ENCODE assay signal across 32 mouse cellular contexts in the genomic region with DNA sequence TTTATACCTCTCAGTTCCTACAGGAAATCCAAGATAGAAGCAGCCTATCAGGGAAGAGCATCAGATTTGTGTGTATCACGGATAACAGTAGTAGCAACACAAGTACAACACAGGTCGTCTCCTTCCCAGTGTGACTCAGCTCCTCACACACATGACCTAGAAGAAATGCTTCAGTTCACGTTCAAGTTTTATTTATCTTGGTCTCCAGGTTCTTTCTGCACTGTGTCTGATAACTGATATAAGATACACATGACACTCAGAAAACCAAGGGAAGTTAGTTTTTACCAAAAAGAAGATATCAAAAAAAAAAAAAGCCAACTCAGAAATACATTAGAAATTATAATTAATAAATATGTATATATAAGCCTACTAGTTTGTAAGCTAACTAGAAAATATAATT.
"Had no signal": no experiment of that assay in that cellular context is flagged by ENCODE, and none has a peak within 500 bp of the region (broad histone marks: within the 10 kb centered on the region; RNA-seq: fewer than 3 reads in every experiment).

No protein-coding gene starts in this region.

- ATAC-seq: liver, embryonic 12.5 days; liver, postnatal 0 days; lung, postnatal 0 days; midbrain, embryonic 13.5 days; midbrain, embryonic 15.5 days; midbrain, embryonic 16.5 days had no signal

- H3K27me3 ChIP-seq: limb, embryonic 12.5 days; limb, embryonic 13.5 days; limb, embryonic 15.5 days; liver, embryonic 12.5 days; liver, embryonic 13.5 days; liver, embryonic 15.5 days; lung, embryonic 15.5 days; megakaryocyte, embryonic 14.5 days; midbrain, embryonic 12.5 days; midbrain, embryonic 13.5 days; midbrain, embryonic 15.5 days; neural tube, embryonic 12.5 days; neural tube, embryonic 13.5 days had no signal

- H3K4me3 ChIP-seq: limb, embryonic 10.5 days; limb, embryonic 12.5 days; limb, embryonic 13.5 days; limb, embryonic 15.5 days; liver, embryonic 12.5 days; liver, embryonic 13.5 days; liver, embryonic 15.5 days; lung, embryonic 15.5 days; megakaryocyte, embryonic 14.5 days; midbrain, embryonic 10.5 days; midbrain, embryonic 12.5 days; midbrain, embryonic 13.5 days; midbrain, embryonic 15.5 days; myocyte; neural tube, embryonic 12.5 days; neural tube, embryonic 13.5 days had no signal

- H3K4me2 ChIP-seq: limb, embryonic 12.5 days; limb, embryonic 13.5 days; limb, embryonic 15.5 days; liver, embryonic 11.5 days; liver, embryonic 12.5 days; liver, embryonic 13.5 days; liver, embryonic 15.5 days; lung, embryonic 14.5 days; lung, embryonic 15.5 days; midbrain, embryonic 11.5 days; midbrain, embryonic 12.5 days; midbrain, embryonic 13.5 days; midbrain, embryonic 15.5 days; neural tube, embryonic 12.5 days; neural tube, embryonic 13.5 days had no signal

- H3K9me3 ChIP-seq: limb, embryonic 10.5 days; limb, embryonic 12.5 days; limb, embryonic 13.5 days; limb, embryonic 15.5 days; liver, embryonic 12.5 days; liver, embryonic 13.5 days; liver, embryonic 15.5 days; lung, embryonic 15.5 days; megakaryocyte, embryonic 14.5 days; midbrain, embryonic 10.5 days; midbrain, embryonic 12.5 days; midbrain, embryonic 13.5 days; midbrain, embryonic 15.5 days; neural tube, embryonic 12.5 days; neural tube, embryonic 13.5 days had no signal

- DNase-seq: left cerebral cortex, postnatal 4 days; liver; liver, embryonic 13.5 days; liver, postnatal 0 days; lung, adult 18-20 months; lung, adult 2 months; lung, embryonic 14.5 days; lung, postnatal 10 days; lung, postnatal 14 days; lung, postnatal 36 days; lung, postnatal 4 days had no signal

- H3K36me3 ChIP-seq: limb, embryonic 10.5 days; limb, embryonic 12.5 days; limb, embryonic 13.5 days; limb, embryonic 15.5 days; liver, embryonic 12.5 days; liver, embryonic 13.5 days; liver, embryonic 15.5 days; lung, embryonic 15.5 days; midbrain, embryonic 10.5 days; midbrain, embryonic 12.5 days; midbrain, embryonic 13.5 days; midbrain, embryonic 15.5 days; neural tube, embryonic 12.5 days; neural tube, embryonic 13.5 days had no signal

- H3K9ac ChIP-seq: limb, embryonic 12.5 days; limb, embryonic 13.5 days; limb, embryonic 15.5 days; liver, embryonic 12.5 days; liver, embryonic 13.5 days; liver, embryonic 14.5 days; liver, embryonic 15.5 days; liver, postnatal 0 days; lung, embryonic 14.5 days; lung, embryonic 15.5 days; midbrain, embryonic 12.5 days; midbrain, embryonic 13.5 days; midbrain, embryonic 15.5 days; neural tube, embryonic 12.5 days; neural tube, embryonic 13.5 days had no signal

- H3K27ac ChIP-seq: limb, embryonic 10.5 days; limb, embryonic 12.5 days; limb, embryonic 13.5 days; limb, embryonic 15.5 days; liver, embryonic 12.5 days; liver, embryonic 13.5 days; liver, embryonic 14.5 days; liver, embryonic 15.5 days; lung, embryonic 15.5 days; macrophage; midbrain, embryonic 10.5 days; midbrain, embryonic 12.5 days; midbrain, embryonic 13.5 days; midbrain, embryonic 15.5 days; neural tube, embryonic 12.5 days; neural tube, embryonic 13.5 days had no signal

- H3K4me1 ChIP-seq: limb, embryonic 10.5 days; limb, embryonic 12.5 days; limb, embryonic 13.5 days; limb, embryonic 15.5 days; liver, embryonic 12.5 days; liver, embryonic 13.5 days; liver, embryonic 15.5 days; lung, embryonic 15.5 days; megakaryocyte, embryonic 14.5 days; midbrain, embryonic 10.5 days; midbrain, embryonic 12.5 days; midbrain, embryonic 13.5 days; midbrain, embryonic 15.5 days; neural tube, embryonic 12.5 days; neural tube, embryonic 13.5 days had no signal
